Mouse (Mus musculus) common myeloid progenitor, adult 5-6 weeks (primary cell): Measurements from ENCODE around the gene Wdr26. TPM values are rescaled to one million over a fixed set of nuclear protein-coding genes. Genes with fewer than 3 reads are reported as not detected.
A peak's percentile ranks its signal among the peaks of the same experiment; 100 is the strongest.

Source experiments
- ATAC-seq: replicated peaks from 2 replicates; pipeline ENCODE4 v1.8.0; 2016; ENCODE audit warnings: low read depth, mild to moderate bottlenecking, moderate TSS enrichment, inconsistent platforms; ENCODE audit not compliant: poor library complexity, severe bottlenecking
- total RNA-seq: library from RNA; stranded (forward); fragments of 200-1000, 187-1606 nt; gene quantifications from 2 replicates; pipeline ENCODE4 v1.2.3, GENCODE M21; 2017

Wdr26 gene
- total RNA-seq: 107 and 130 TPM in 2 replicates

GRCm38 (mm10) chr1:181211920-181212633 is at the start of gene Wdr26:
Gene Wdr26 (minus strand): TSS chr1:181212001.
- ATAC-seq: peak; percentile 75

- ATAC-seq: no peak
Observed at GRCm38 (mm10) chr1:181260949-181261696, 49.3 kb upstream of the Wdr26 start.

DNA sequence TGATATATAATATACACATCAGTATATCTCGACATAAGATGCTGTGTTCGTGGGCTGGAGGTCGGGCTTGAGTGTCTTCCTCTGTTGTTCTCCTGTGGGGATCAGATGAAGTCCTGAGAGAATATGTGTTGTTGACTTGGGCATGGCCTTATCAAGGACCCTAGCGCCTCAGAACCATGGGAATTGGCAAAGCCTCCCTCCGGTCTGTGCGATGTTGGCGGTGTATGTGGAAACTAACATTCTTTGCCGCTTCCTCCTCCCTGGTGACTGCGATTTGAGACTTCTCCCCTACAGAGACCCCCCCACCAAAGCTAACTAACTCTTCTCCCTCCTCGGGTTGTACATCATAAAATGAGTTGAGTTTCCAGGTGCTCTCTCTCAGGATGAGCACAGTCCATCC is 48.6 kb upstream of the Wdr26 start:
- ATAC-seq: no peak

DNA sequence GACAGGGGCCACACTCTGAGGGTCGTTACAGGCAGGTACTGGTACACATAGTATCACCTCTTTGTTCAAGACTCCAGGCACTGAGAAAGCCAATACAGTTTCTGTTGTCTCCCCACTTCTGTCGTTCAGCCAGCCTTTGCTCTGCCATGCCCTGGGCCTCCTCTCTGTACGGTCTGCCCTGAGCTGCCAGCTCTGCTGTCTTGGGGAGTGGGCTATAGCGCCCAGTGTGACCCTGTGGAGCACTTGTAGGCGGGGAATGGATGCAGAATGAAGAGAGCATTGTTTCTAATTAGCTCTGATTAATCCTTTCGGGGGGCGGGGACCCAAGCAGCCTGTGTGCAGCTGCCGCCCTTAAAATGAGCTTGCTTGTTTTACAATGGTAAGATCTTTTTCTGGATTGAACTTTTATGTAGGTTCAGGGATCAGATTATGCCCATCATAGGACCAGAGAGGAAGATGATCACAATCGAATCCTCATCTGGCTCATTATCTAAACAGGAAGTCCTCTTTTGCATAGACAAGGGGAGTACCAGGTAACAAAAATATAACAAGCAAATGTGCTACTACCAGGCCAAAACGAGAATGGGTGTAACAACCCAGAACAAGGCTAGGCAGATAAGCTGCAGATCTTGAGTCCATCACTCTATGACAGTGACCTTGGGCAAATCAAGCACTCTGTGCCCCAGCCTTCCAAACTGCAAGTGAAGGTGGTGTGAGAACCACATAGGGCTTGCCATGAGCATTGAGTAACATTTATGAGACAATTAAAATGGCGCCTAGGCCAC is 48.0 kb upstream of the Wdr26 start:
- no peak for ATAC-seq

DNA sequence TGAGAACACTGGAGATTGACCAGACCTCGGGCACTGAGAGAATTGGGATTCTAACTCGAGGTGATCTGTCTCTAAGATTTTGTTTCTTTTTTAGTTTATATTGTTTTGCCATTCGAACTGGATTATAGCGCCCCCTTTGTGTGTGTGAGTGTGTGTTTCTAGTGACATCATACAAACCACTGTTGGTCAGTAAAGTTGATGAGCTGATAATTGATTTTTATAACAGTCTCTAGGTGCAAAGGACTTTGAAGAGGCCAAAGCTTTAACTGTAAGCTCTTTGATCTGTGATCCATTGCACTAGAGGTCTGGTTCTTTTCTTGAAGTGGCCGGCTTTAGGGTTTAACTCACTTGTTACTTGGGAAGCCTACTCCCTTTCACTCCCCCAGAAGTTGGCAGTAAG is 47.3 kb upstream of the Wdr26 start:
- no peak for ATAC-seq

- ATAC-seq: no peak
Observed at GRCm38 (mm10) chr1:181258616-181259015, 46.8 kb upstream of the Wdr26 start.

- ATAC-seq: peak; percentile 19
Observed at GRCm38 (mm10) chr1:181257585-181258555, 46.1 kb upstream of the Wdr26 start.

DNA sequence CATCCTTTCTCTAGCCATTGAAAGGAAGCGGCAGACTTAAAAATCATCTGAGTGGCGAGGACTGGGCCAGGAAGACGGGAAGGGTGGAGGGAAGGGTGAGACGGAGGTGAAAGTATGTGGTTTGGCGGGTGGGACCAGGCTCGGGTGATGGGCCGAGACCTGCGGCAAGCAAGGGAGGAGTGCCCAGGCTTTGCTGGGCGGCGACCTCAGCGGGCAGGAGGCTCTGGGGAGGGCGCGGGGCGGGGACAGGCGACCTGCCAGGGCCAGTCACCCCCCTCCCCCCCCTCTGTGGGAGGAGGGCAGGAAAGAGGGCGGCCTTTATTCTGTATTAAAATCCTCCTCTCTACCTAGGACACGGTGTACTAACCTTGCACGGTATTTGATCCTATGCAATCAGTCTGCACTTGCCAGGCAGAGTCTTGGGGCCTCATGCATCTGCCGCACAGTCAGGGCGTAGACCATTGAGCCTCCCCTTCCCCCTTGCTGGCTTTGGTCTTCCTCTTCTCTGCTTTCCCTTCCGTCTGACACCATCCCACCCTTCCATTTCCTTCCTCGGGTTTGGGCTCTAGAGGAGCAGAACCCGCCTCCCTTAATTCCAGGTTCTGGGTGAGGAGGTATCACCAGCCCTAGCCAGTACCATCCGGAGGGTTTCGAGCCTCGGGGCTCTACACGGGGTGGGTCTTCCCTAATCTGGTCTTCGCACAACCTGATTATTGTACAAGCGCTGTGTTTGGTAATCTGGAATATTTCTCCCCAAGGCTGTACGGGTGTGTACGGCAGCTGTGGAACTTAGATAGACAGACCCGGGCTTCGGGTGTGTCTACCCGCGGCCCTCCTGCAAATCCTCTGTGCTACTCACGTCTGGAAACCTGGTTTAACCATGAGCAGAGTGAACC is 45.1 kb upstream of the Wdr26 start:
- peak; percentile 66 for ATAC-seq

GRCm38 (mm10) chr1:181255891-181256688 is 44.3 kb upstream of the Wdr26 start:
- peak; percentile 43 for ATAC-seq

- no peak for ATAC-seq
Observed at GRCm38 (mm10) chr1:181255450-181255849, 43.6 kb upstream of the Wdr26 start.

GRCm38 (mm10) chr1:181251624-181252023 is 39.8 kb upstream of the Wdr26 start:
- no peak for ATAC-seq

DNA sequence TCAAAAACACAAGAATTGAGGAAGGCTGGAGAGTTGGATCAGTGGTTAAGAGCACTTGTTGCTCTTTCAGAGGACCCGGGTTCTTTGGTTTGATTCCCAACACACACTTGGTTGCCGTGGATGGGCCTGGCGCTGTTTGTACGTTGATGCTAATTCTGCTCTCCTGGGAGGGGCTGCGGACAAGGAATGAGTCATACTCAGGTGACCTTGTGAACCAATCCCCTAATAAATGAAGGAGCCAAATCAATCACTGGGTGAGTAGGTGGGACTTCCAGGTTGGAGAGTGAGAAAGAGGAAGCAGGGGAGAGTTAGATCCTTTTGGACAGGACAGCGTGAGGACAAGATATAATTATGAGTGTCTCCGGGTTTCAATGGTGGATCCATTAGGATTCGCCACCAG is 39.2 kb upstream of the Wdr26 start:
- ATAC-seq: no peak

DNA sequence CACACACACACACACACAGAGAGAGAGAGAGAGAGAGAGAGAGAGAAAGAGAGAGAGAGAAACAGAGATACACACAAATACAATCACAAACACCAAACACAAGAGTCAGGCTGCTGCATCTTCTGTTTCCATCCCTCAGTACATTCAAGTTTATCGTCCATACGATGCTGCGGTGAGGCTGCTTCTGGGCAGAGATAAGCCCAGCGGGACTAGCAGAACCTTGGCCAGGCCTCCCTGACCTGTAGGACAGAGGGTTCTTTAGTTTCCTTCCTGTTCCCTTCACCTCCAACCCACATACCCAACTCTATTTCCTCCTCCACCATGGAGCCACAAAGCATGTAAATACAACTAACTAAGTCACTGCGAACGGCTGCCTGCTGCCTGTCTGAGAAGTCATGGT is 37.7 kb upstream of the Wdr26 start:
- ATAC-seq: peak; percentile 51

DNA sequence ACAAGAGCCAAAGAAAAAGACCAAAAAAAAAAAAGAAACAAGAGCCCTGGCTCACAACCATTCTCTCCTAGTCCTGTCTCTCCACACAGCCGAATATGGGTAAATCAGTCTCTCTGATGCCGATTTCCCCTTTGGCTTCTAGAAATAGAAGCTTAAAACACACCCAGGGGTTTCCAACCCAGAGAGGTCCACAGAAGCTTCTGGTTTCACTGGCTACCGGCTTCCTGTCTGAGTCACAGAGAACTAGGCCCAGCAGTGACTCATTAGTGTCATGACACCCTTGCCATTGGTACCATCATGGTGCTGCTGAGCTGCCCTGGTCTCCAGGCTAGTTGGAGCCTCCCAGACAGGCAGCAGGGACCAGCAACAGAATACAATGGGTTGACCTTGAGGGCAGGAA is 35.4 kb upstream of the Wdr26 start:
- ATAC-seq: peak; percentile 55

- peak; percentile 51 for ATAC-seq
Observed at GRCm38 (mm10) chr1:181246487-181247138, 34.8 kb upstream of the Wdr26 start.

DNA sequence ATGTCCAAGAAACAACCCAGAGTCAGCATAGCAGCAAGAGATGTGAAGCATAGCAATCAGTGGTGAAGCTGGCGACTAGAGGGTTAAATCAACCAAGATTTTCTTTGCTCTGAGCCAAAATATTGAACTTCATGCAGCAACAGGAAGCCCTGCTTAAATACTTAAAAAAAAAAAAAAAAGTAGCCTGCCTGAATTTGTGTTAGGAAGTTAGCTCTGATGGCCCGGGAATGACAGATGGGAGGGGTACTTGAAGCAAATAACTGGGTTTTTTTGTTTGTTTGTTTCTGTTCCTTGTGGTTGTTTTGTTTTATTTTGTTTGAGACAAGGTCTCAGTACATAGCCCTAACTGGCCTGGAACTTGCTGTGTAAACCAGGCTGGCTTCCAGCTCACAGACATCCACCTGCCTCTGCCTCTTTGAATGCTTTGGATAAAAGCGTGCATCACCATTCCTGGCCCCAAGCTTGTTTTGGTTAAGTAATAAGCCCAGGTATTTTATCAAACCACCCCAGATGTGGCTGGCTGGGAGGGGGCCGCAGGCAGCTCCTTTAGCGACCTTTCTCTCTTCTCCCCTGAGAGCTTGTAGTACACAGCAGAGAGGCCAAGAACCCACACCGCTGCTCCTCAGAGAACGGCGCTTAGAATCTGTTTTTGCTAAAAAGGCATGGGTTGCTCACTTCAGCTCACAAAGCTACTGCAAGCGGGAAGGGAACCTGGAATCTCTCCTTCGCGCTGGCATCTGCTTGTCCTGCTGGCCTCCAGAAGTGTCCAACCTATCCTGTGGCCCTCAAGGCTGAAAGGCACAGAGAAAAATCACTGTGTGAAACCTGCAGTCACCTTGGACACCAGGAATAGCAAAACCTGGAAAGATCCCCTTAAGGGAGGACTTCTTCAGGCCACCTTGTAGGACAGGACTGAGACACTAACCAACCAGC is 34.0 kb upstream of the Wdr26 start:
- no peak for ATAC-seq
